Mouse (Mus musculus) gastrocnemius, postnatal 36 days (tissue): Measurements from ENCODE around the gene Gm21973. TPM values are rescaled to one million over a fixed set of nuclear protein-coding genes. Genes with fewer than 3 reads are reported as not detected.

ENCODE experiments used
- DNase-seq, 2 experiments: peaks; one replicate each; pipeline ENCODE4 v3.0.0; 2022
- intact Hi-C: fragments of 180-260 bp; cut with DNase I; formaldehyde crosslinking; loops from one replicate; pipeline ENCODE4 v1.15.1; 2025
- long read RNA-seq, 2 experiments: library from polyadenylated mRNA; stranded (forward); transcript quantifications; one replicate each; pipeline ENCODE4 v2.0.0; 2021
- total RNA-seq, 2 experiments: library from RNA; stranded (reverse); gene quantifications; 2 replicates each; pipeline ENCODE4 v1.2.3; 2021

Gm21973 gene
- total RNA-seq, result not detected
- long read RNA-seq, experiment 1, result 0 reads
- long read RNA-seq, experiment 2, result 0 reads

DNA sequence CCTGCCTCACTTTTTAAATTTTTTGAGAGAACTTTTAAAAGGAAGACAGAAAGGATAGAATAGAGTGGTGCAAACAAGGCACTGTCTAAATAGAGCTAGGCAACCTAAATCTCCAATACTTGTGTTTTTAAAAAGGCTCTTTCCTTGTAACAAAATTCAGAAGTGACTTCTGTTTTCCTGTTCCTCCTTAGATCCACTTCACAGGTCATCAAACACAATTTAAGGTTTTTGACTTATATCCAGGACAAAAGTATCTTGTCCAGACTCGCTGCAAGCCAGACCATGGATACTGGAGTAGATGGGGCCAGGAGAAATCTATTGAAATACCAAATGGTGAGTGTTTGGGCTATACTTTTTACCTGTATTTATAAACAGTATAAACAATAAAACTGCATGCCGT is at the start of gene Gm21973:
Gm21973 (plus strand) TSS at position 301 of the 400 bp plus-strand sequence.
- intact Hi-C loops, result no loop called here
- no peak for DNase-seq

DNA sequence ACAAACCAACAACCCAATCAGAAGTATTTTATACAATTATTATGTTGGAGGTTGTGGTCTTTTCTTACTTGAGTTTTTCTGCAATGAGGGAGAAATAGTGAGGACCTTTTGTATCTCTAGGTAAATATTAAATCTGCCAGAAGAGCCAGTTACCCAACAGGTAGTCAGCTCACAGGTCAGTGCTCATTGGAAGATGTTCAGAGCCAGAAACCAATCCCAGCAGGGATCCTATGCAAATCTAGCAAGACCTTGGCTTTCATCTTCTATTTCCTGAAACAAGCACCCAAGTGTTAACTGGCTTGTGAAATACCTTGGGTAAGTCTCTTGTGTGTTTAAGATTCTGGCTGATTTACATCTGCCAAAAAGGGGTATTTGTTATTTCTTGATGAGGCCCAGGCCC is 48.8 kb upstream of the Gm21973 start:
- no peak for DNase-seq
- intact Hi-C loops, result no loop called here

DNA sequence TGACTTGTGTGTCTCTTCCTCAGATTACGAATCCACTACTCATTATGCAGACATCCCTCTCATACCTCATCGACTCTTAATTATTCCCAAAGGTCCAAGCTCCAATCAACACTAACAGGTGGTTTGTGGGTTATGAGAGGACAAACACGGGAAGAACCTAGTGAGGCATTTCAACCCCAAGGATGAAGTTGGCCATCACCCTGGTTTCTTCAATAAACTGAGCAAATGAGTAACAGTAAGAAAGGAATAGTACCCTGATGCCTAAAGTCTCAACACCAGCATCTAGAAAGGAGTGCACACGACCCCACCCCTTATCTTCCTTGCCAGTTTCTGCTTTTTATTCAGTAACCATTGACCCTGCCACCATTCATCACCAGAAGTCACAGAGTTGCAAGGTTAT is 47.7 kb upstream of the Gm21973 start:
- no peak for DNase-seq
- intact Hi-C loops, result no loop called here

DNA sequence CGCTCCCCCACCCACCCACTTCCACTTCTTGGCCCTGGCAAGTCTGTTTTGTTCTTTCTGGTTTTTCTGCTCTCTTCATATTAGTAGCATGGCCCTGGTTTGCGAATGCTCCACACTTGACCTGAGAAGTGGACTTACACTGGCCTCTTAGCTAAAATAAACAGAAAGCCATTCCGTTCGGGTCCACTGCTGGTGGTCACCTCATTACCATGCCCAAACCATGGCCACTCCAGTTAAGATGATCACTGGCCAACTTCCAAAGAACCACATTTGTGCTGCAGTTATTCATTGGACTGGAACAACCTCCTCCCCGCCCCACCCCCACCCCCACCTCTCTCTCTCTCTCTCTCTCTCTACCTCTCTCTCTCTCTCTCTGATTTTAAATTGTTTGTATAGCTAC is 43.6 kb upstream of the Gm21973 start:
- intact Hi-C loops, result no loop called here
- no peak for DNase-seq

DNA sequence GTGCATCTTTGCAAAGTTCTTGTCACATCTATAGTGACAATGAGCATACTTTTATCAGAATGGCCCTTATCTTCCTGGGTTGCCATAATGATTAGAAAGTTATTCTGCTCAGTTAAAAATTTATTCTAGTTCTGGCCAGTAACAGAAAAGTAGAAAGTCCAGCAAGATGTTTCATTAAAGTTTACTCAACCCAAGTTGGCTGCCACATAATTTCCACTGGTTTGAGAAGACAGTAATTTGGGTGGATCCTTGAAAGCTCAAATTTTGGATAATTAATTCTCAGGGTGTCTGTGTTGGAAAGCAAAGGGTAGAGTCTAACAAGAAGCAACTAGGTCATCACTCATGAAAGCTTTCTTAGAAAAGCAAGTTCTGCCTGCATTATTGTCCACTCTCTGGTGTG is 41.5 kb upstream of the Gm21973 start:
- no peak for DNase-seq
- intact Hi-C loops, result no loop called here

DNA sequence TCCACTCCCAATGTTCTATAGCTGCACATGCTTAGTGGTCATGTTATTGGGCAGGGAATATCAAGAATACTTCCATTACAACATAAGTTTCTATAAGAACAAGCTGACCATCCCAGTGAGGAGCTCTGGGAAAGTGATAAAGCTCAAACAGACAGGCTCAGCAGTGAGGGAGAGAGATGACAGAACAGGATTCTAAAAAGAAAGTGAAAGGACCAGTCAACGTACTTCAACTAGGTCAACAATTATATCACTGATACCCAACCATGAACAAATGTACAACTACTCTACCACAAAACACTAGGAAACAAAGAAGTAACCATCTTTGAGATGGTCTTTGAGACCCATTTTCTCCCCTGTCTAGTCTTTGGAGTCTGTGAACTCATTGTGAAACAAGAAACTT is 28.6 kb upstream of the Gm21973 start:
- DNase-seq, result no peak
- intact Hi-C loops, result no loop called here

DNA sequence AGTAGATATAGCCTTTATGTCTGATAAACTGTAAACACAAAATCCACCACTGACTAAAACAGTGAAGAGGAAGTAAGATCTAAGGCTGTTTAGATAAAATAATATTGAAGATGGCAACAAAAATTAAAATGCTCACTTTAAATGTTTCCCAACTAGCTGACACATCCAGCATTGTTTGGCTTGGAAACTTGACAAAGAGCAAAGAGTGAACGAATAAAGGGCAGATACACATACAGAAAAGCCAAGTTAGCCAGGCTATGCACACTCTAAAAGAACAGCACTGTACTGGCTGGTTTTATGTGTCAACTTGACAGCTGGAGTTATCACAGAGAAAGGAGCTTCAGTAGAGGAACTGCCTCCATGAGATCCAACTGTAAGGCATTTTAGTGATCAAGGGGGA is 27.1 kb upstream of the Gm21973 start:
- intact Hi-C loops, result no loop called here
- DNase-seq, result no peak

DNA sequence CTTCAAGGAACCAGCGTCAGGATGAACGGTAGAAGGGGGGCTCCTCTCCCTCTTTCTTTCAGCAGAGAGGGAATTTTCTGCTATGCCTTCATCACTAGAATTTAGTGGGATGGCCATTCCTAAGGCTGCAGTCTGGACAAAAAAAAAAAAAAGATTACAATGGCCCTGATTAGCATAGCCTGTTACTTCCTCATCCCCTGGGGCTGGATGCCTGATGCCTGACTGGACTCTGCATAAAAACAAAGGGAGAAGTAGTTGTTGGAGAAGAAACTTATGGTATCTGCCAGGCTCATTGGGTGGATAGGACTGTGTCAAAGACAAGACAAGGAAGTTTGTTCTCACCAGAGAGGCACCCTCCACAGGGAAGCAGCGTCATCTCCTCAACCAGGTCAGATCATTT is 25.7 kb upstream of the Gm21973 start:
- DNase-seq, result no peak
- intact Hi-C loops, result no loop called here

DNA sequence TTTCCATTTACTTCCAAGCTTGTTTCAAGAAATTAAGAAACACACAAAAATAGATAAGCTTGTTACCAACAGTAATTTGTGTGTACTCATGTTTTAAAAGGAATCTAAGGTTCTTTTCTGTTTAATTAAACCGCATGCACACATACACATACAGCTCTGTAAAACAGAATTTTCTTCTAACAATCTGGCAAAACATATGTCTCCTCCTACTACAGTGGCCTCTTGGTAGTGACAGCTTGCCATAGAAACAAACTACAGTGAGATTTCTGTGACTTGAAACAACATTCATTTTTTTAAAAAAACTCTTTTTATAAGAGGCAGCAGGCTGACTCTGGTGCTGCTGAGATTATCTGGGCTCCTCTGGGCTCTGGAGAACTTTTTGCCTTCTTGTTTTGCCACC is 18.7 kb upstream of the Gm21973 start:
- intact Hi-C loops, result no loop called here
- DNase-seq, result no peak

DNA sequence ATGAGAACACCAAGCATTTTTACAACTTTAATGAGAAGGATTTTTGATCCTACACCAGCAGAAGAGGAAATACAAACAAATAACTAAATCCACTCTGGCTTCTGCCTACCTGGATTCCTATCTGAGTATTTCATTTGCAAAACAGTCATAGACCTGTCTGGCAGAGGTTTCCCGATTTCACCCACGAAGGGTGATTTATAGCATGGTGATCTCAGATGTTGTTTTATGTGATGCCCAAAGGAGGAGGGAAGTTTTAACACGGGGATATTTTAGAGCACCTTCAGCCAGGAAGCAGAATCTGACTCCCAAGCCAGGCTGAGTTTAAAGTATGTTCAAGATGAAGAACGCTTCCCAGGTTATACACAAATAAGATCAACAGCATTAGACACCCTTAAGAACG is 13.4 kb upstream of the Gm21973 start:
- intact Hi-C loops, result no loop called here
- no peak for DNase-seq

DNA sequence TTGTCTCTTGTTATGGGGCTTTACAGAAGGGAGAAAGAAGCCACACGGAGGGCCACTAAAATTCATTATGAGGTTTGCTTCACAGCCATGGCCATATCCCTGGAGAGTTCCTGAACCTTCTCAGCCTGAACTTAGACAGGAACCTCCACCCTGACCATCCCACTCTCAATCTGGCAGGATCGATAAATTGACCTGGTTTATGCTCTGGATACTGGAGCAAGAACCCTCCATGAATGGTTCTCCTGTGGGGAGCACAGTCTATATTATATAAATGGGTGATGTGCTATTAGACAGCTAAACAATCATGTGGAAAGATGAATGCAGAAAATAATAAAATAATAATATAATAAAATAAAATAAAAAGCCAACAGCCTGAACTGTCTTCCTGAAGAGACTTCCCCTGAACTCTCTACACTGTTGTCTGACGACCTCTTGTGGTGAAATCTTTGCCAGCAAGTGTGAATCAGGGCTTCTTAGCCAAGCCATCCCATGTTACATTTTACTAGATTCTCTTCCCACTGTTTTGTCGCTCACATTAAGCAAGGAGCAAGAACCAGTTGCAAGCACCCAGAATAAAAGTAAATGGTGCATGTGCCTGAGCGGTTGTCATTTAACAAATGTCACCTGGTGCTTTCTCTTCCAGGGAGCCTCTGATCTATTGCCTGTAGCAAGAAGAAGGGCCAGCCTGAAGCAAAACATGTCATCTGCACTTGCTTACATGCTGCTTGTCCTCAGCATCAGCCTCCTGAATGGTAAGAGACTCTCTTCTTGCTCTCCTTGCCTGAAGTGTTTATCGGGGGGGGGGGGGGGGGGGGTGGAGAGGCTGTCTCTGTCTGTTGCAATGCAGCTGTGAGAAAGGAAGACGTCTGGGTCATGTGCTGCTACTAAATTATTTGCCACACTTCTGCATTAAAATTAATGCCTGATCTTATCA is 11.4 kb upstream of the Gm21973 start:
- peak in 1 of 2 experiments; percentile 33 for DNase-seq
- intact Hi-C loops, result no loop called here

DNA sequence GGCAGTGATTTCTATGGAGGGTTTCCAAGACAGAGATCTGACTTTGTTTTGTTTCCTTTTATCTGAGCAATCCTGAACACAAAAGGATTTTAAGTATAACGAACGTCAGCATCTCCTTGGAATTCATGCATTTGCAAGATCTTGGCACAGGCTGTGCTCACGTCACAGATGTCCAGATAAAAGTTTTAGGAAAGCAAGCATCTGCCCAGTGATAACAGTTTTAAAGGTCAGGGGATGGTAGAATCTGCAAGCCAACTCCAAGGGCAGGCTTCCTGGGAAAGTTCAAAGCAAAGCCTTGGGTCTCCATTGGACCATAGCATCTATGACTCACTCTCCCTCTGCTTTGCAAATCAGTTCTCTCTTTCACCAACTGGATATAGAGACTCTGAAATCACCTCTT is 5.4 kb downstream of the Gm21973 start:
- intact Hi-C loops, result no loop called here
- DNase-seq, result no peak

DNA sequence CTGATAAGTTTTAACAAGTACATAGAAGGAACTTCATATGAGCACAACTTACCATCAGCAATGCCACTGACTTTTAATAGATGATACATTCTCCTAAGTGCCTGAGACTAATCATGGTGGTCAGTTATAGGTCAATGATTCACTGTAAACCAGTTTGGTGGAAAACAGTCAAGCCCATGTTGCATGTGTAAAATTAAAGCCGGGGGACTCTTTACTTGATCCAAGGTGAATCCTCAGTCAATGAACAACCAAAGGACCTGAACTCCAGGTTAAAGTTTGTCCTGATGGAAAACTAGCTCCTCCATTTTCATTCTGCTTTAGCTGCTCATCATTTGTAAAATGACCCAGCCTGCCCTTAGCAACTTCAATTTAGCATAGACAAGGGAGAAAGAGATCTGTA is 7.4 kb downstream of the Gm21973 start:
- intact Hi-C loops, result no loop called here
- DNase-seq, result no peak

DNA sequence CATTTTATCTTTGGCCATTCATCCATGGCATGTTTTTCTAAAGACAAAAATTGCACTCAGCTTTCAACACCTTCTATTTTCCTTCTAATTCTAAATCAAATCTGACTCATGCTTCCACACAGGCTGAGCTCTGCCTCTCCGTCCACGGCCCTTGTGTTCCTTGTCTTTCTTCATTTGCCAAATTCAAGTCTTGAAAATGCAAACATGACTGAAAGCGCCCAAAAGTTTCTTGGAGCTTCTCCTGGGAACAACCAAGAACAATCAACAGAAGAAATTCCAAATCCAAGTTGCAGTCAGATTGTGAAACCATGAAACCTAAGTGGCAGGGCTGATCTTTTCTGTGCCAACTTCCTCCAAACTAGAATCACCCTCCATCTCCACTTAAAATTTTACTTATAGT is 13.4 kb downstream of the Gm21973 start:
- intact Hi-C loops, result no loop called here
- no peak for DNase-seq

DNA sequence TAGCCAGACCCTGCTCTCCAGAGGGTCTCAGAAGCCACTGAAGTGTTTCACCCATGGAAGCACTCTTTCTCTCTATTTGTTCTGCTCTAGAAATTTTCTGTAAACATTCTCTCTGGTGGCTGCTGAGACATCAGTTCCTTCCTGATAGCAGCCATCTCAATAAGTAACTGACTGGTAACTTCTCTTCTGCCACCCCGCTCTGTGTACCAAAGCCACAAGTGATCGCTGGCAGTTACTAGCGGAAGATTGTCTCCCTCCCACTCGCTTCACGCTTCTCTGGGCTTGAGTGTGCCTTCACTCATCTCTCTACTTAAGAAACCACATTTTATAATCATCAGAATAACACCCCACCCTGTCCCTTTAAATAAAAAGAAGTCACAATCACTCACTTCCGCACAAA is 21.9 kb downstream of the Gm21973 start:
- DNase-seq, result no peak
- intact Hi-C loops, result no loop called here

DNA sequence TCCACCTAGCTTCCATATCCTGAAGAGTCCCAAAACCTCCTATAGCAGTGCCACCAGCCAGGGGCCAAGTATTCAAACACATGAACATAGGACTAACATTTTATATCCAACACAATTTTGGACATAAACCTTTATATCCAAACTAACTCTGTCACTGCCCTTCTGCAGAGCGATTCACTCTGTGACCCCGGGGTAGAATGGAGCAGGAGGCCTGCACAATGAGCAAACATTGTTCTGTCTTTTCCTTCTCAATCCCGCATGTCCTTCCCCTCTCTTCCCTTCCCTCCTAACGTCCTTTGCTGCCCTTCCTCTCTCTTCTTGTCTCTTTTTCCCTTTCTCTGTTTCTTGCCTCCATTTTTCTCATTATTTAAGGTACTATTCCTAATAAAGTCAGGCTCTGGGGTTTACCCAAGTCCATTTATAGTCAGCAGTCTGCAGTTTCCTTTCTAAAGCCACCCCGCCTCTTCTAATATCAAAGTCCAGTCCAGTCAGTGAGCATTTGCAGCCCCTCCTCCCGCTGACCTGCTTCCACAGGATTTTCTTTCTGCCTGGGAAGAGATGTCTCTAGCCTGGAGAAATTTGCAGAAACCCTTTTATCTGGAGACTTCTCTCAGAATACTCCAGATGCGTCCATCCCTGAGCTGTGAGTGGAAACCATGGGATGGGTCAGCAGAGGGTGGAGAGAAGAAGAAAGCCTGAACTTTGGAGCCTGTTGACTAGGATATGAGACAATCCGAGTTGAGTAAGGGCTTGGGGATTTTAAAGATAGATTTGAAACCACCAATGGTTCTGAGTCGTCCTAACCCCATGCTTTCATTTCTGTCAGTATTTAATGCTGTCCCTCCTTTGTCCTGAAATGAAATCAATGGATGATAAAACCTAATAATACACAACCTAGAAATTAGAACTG is 33.1 kb downstream of the Gm21973 start, which contains the start of gene Agxt2:
Agxt2 (plus strand) TSS at position 494 of the 910 bp plus-strand sequence.
- no peak for DNase-seq
- intact Hi-C loops, result no loop called here

DNA sequence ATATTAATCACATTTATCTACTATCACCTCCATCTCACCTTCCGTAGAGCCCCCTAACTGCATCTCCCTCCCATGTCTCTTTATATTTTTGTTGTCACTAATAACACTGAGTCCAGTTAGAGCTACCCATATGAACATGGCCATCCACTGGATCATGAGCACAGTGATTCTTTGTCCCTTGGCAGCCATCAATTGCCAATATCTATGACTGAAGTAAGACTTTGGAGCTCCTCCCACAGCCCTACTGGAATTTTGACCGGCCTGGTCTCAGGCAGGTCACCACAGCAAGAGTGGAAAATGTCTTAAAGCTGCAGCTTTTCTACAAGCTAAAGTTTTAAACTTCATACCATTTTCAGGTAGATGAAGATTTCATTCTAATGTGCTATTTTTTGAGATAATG is 41.2 kb downstream of the Gm21973 start:
- DNase-seq, result no peak
- intact Hi-C loops, result no loop called here

DNA sequence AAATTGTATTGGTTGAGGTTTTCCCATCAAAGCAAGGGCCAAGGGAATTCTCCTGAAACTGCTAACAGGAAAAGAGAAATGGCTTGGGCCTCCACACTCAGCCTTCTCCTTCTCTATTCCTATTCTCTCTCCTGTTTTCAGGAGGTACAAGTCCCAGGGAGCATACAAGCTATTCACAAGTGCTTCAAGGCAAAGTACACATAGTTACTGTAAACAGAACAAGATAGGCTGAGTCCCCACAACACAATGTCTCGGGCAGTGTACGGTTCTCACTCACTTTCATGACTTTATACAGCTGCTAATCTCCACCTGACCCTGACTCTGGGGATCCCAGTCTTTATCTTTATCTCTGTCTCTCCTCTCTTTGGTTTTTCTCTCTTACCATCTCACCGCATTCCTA is 50.2 kb downstream of the Gm21973 start:
- intact Hi-C loops, result no loop called here
- DNase-seq, result no peak

DNA sequence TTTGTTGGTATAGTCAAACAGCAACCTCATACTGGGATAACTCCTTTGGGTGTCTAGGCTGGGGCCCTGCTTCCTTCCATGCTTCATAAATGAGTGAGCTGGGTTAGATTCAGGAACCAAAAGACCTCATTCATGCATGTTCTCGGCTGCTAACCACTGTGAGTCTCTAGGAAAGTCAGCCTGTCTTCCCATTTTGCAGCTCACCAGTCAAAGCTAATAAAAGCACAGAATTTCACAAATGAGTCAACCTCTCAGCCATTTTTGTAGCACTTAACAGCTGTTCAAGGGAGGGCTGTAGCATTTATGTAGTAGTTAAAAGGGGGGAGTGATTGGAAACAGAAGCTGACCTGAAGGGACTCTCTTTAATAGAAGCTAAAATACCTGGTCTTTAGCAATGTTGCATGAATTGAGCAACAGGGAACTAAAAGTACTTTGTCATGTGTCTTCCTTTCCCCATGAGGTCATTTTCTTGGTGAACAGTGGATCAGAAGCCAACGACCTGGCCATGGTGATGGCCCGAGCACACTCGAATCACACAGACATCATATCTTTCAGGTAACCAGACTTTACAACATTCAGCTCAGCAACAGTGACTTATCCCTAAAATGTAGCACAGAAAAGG is 53.3 kb downstream of the Gm21973 start:
- intact Hi-C loops, result no loop called here
- no peak for DNase-seq

DNA sequence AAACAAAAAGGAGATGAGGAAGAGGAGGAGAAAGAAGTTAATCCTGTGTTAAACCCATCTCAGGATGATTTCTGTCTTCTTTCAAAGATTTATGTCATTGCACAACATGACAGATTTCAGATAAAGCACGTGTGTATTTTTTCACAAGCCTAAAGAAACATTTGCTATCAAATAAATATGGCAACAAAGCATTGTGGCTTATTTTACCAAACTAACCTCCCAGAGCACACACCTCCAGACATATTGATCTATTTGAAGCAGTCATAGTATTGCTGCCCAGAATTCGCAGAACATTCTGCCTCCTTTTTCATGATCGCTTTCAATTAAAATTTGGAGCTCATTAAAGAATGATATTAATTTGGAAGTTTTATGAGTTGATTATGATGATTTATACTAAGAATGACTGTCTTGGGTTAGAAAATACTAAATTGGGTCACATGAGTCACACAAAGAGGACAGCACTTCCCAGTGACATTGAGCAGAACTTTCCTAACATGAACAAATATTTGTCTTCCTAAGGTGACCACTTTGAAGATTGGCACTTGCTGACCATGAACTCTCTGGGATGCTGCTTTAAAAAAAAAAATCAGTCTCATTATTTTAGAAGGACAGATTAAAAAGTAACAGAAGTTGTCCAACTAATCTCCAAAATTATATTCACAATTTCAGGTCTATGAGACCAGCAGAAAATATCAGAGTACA is 54.7 kb downstream of the Gm21973 start:
- intact Hi-C loops, result no loop called here
- DNase-seq, result no peak
